Mouse (Mus musculus) testis, adult 2 months (tissue): ENCODE measurements around the gene Neurog3. TPM values are rescaled to one million over a fixed set of nuclear protein-coding genes. Genes with fewer than 3 reads are reported as not detected.
A peak's percentile ranks its signal among the peaks of the same experiment; 100 is the strongest.

Source experiments
- H3K27ac ChIP-seq: fragments of 200-500 bp; 2 replicates; pipeline ENCODE4 v1.5.1; 2012; ENCODE audit warnings: low read depth, low read length; ENCODE audit not compliant: control insufficient read depth, insufficient read depth
- H3K27me3 ChIP-seq: fragments of 200-500 bp; 2 replicates; pipeline ENCODE4 v1.6.1; 2012; ENCODE audit warnings: mild to moderate bottlenecking, low read length, moderate library complexity; ENCODE audit not compliant: control insufficient read depth, insufficient read depth
- H3K36me3 ChIP-seq: fragments of 200-500 bp; 2 replicates; pipeline ENCODE4 v1.6.1; 2012; ENCODE audit warnings: mild to moderate bottlenecking, low read length; ENCODE audit not compliant: control insufficient read depth, insufficient read depth
- H3K4me1 ChIP-seq: fragments of 200-500 bp; 2 replicates; pipeline ENCODE4 v1.6.1; 2012; ENCODE audit warnings: low read length; ENCODE audit not compliant: control insufficient read depth, insufficient read depth
- H3K4me3 ChIP-seq: fragments of 200-500 bp; 2 replicates; pipeline ENCODE4 v1.5.1; 2012; ENCODE audit warnings: low read depth, mild to moderate bottlenecking, low read length, moderate library complexity, mixed read lengths; ENCODE audit not compliant: control insufficient read depth
- CTCF ChIP-seq: fragments of 200-500 bp; IDR thresholded peaks from 2 replicates; pipeline ENCODE4 v1.5.1; 2012; ENCODE audit warnings: low read depth, mild to moderate bottlenecking, inconsistent platforms, low read length, moderate library complexity; ENCODE audit not compliant: control insufficient read depth, insufficient read depth, insufficient replicate concordance
- POLR2A ChIP-seq: fragments of 200-500 bp; IDR thresholded peaks from 2 replicates; pipeline ENCODE4 v1.6.1; 2012; ENCODE audit warnings: low read depth, mild to moderate bottlenecking, inconsistent platforms, low read length, moderate library complexity; ENCODE audit not compliant: control insufficient read depth
- polyA plus RNA-seq: library from polyadenylated mRNA; depleted of rRNA; stranded (reverse); fragments of >200 nt; gene quantifications from 2 replicates; pipeline ENCODE4 v1.2.3, GENCODE M21; 2012

Neurog3 gene
- polyA plus RNA-seq, 1 experiment, result 0.79 TPM

- Histone ChIP-seq H3K4me1 (peaks cover 9% of the 10 kb centered on the region), H3K27ac (no peak overlapping the region), H3K36me3 (no peaks in the 10 kb centered on the region), H3K4me3 (peak overlapping the region; percentile 84), H3K27me3 (no peaks in the 10 kb centered on the region)
- TF ChIP-seq CTCF (no peak), POLR2A (no peak)
Measured at GRCm38 (mm10) chr10:62111207-62111576, 21.7 kb upstream of the Neurog3 start.

DNA sequence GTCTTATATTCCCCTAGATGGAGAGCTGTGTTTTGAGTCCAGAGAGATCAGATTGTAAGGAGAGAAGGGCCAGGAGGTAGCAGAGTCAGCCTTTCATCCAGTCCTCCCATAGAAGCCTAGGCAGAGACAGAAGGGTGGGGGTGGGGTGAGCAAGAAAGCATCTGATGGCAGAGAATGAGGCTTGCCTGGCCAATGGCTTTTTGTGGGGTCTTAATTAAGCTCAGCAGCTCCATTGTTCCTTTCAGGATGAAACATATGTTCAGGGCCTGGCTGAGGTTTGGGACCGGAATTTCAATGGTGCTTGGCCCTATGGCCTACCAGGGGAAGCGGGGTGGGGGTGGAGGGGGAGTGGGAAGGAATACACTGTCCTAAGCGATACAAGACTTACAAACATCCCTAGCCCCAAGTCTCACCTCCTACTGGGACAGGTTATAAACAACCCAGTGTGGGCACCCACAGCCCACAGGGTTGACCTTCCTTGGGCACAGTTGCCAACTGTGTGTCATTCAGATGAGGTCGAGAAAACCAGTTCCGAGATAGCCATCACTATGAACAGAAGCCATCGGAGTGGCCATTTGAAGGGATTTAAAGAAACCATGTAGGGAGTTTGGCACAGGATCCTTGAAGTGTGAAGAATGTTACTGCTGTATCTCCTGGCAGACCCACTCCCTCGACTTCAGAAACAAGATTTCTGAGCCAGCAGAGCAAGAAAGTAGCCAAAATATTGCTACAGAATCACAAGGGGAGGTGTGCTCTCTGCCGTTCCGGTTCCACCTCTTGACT, 18.8 kb upstream of the Neurog3 start:
- H3K4me1 ChIP-seq, result peaks cover 9% of the 10 kb centered on the region
- no peak overlapping the region for H3K4me3 ChIP-seq
- TF ChIP-seq CTCF, result no peak
- no peak for TF ChIP-seq POLR2A
- no peak overlapping the region for H3K27ac ChIP-seq
- no peaks in the 10 kb centered on the region for H3K27me3 ChIP-seq
- H3K36me3 ChIP-seq, result no peaks in the 10 kb centered on the region

GRCm38 (mm10) chr10:62127137-62127536, 5.8 kb upstream of the Neurog3 start:
- Histone ChIP-seq H3K27ac (no peak overlapping the region), H3K4me1 (peaks cover 6% of the 10 kb centered on the region), H3K27me3 (no peaks in the 10 kb centered on the region), H3K36me3 (no peaks in the 10 kb centered on the region), H3K4me3 (peak overlapping the region; percentile 41)
- no peak for TF ChIP-seq POLR2A
- peak; percentile 88 for TF ChIP-seq CTCF

DNA sequence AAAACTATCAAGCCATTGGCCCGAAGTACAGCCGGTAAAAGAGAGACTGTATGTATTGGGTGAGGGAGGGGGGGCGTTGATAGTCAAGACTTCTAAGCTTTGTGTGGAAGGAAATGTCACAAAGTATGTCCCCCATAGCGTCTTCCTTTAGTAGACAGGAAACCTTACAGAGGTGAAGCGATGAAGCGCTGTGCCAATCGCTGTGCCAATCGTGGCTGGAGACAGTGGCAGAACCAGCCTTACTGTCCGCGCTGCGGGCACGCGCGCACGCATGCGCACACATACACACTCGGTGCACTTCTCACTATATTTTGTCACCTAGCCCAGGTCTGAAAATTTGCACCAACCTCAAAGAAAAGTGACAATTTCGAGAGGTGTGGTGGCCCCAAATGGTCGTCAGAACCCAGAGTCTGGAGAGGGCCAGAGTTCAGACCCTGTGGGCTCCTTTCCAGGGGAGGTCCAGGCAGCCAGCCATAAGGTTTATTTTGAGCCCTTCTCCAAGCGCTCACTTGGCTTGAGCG, 5.1 kb upstream of the Neurog3 start:
- Histone ChIP-seq H3K4me1 (peaks cover 6% of the 10 kb centered on the region), H3K27me3 (no peaks in the 10 kb centered on the region), H3K27ac (no peak overlapping the region), H3K36me3 (no peaks in the 10 kb centered on the region), H3K4me3 (peak overlapping the region; percentile 41)
- no peak for TF ChIP-seq CTCF
- TF ChIP-seq POLR2A, result no peak

GRCm38 (mm10) chr10:62128316-62128951, 4.5 kb upstream of the Neurog3 start:
- Histone ChIP-seq H3K27me3 (no peaks in the 10 kb centered on the region), H3K4me3 (peak overlapping the region; percentile 22; the same call in 1 of the 2 replicates), H3K27ac (no peak overlapping the region), H3K4me1 (peaks cover 8% of the 10 kb centered on the region), H3K36me3 (no peaks in the 10 kb centered on the region)
- no peak for TF ChIP-seq POLR2A
- TF ChIP-seq CTCF, result no peak

DNA sequence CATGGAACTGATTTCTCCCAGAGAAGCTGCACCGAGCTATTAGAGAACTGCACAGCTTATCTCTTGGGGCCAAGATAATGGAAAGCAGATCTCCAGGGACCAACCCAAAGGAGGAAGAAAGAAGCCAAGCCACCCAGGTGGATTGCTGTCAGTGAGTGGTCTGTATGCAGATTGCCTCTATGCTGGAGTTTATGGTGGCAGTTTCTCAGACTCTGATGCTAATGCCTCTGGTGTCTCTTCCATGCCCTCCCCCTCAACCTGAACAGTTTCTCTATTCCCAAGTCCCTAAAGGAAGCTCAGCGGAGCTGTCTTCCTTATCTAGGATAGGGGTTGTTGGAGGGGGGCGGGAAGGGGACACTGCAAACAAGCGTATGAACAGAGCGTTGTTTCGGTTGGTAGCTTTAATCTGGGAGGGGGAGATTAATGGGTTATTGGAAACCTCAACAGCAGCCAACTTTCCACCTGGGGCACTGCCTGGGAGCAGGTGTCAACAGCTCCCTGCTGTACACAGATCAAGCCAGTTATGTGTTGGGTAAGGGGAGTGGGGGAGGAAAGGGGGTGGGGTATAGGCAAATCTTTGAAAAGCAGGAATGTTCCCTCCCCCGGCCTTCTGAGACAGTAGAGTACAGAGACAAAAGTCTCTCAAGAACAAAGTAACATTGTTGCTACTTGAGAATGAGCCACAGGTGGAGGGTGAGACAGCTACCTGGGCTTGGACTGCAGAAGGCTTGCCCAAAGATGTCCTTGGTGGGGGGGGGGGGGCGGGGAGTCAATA, 3.0 kb downstream of the Neurog3 start:
- TF ChIP-seq POLR2A, result no peak
- TF ChIP-seq CTCF, result no peak
- no peaks in the 10 kb centered on the region for H3K27me3 ChIP-seq
- H3K4me3 ChIP-seq, result no peak overlapping the region
- H3K36me3 ChIP-seq, result no peaks in the 10 kb centered on the region
- peaks cover 5% of the 10 kb centered on the region for H3K4me1 ChIP-seq
- no peak overlapping the region for H3K27ac ChIP-seq

GRCm38 (mm10) chr10:62137150-62137549, 4.3 kb downstream of the Neurog3 start:
- Histone ChIP-seq H3K4me1 (peaks cover 5% of the 10 kb centered on the region), H3K27me3 (no peaks in the 10 kb centered on the region), H3K4me3 (no peak overlapping the region), H3K36me3 (no peaks in the 10 kb centered on the region), H3K27ac (no peak overlapping the region)
- TF ChIP-seq CTCF, result no peak
- no peak for TF ChIP-seq POLR2A
